Mouse (Mus musculus) forebrain, embryonic 10.5 days (tissue): ENCODE measurements around the gene B3gnt5. TPM values are rescaled to one million over a fixed set of nuclear protein-coding genes. Genes with fewer than 3 reads are reported as not detected.
"Not testable (repeated sequence)": the region's sequence is repeated elsewhere in the genome, so short reads cannot be mapped to it uniquely, and the experiment has no call there.

Experiments used
- DNase-seq: peaks from one replicate; pipeline ENCODE4 v3.0.0-alpha.2; 2017; ENCODE audit warnings: low spot score; ENCODE audit errors: extremely low spot score
- H3K27ac ChIP-seq: fragments of 300-500 bp; sonication (generic); 2 replicates; pipeline ENCODE4 v1.5.1; 2016; ENCODE audit warnings: mild to moderate bottlenecking
- H3K27me3 ChIP-seq: fragments of 300-500 bp; sonication (generic); 2 replicates; pipeline ENCODE4 v1.6.1; 2016; ENCODE audit warnings: mild to moderate bottlenecking; ENCODE audit not compliant: poor library complexity, severe bottlenecking
- H3K36me3 ChIP-seq: fragments of 300-500 bp; sonication (generic); replicated peaks from 2 replicates; pipeline ENCODE4 v1.6.1; 2016; ENCODE audit warnings: mild to moderate bottlenecking, moderate library complexity
- H3K4me1 ChIP-seq: fragments of 300-500 bp; sonication (generic); 2 replicates; pipeline ENCODE4 v1.6.1; 2016
- H3K4me3 ChIP-seq: fragments of 300-500 bp; sonication (generic); 2 replicates; pipeline ENCODE4 v1.5.1; 2016; ENCODE audit warnings: mild to moderate bottlenecking, moderate library complexity
- H3K9me3 ChIP-seq: fragments of 300-500 bp; sonication (generic); 2 replicates; pipeline ENCODE4 v1.6.1; 2016; ENCODE audit warnings: mild to moderate bottlenecking, moderate library complexity
- WGBS: fragments of 180-500 bp; shearing (Covaris S2); methylation state at CpG from one replicate; pipeline ENCODE4 v1.1.7; 2016; 5-methylcytosine and 5-hydroxymethylcytosine counted together
- polyA plus RNA-seq: library from polyadenylated mRNA; unstranded; fragments of >200 nt; fragmentation: Nextera tagmentation; extraction: Ambion mirVana; gene quantifications from 2 replicates; pipeline ENCODE4 v1.2.1, GENCODE M21; 2016

Gene B3gnt5
- polyA plus RNA-seq = 43.1 and 43.9 TPM in 2 replicates

GRCm38 (mm10) chr16:19760074-19760473 is at the start of gene B3gnt5:
TSS of gene B3gnt5 (plus strand) at chr16:19760208.
- DNase-seq = peak; percentile 88
- Histone ChIP-seq H3K4me1 (peaks cover 21% of the 10 kb centered on the region), H3K27ac (peak within 1 kb of the TSS; percentile 96), H3K4me3 (peak within 1 kb of the TSS; percentile 72), H3K9me3 (no peaks in the 10 kb centered on the region), H3K27me3 (no peaks in the 10 kb centered on the region), H3K36me3 (peaks cover 12% of the 10 kb centered on the region)
- 0% methylated on average over 15 of the region's 15 CpGs for WGBS

- Histone ChIP-seq H3K36me3 (no peaks in the 10 kb centered on the region), H3K27ac (no peak overlapping the region), H3K4me3 (no peak overlapping the region), H3K4me1 (no peaks in the 10 kb centered on the region), H3K9me3 (no peaks in the 10 kb centered on the region), H3K27me3 (no peaks in the 10 kb centered on the region)
- 55% methylated on average over 2 of the region's 2 CpGs for WGBS
- no peak for DNase-seq
These were observed 39.0 kb upstream of the B3gnt5 start for GRCm38 (mm10) chr16:19720959-19721358.

- H3K27ac ChIP-seq, DNase-seq, H3K36me3 ChIP-seq, H3K4me3 ChIP-seq, H3K4me1 ChIP-seq, H3K9me3 ChIP-seq, H3K27me3 ChIP-seq: not testable (repeated sequence)
- WGBS = 44% methylated on average over 2 of the region's 2 CpGs
These were observed 35.9 kb upstream of the B3gnt5 start for GRCm38 (mm10) chr16:19724139-19724538.

- Histone ChIP-seq H3K27me3 (no peaks in the 10 kb centered on the region), H3K27ac (no peak overlapping the region), H3K4me1 (no peaks in the 10 kb centered on the region), H3K36me3 (no peaks in the 10 kb centered on the region), H3K9me3 (no peaks in the 10 kb centered on the region), H3K4me3 (no peak overlapping the region)
- WGBS = 89% methylated on average over 1 of the region's 1 CpGs
- DNase-seq = no peak
These were observed 27.1 kb upstream of the B3gnt5 start for GRCm38 (mm10) chr16:19732896-19733295.

GRCm38 (mm10) chr16:19760505-19761496 is 793 bp downstream of the B3gnt5 start:
- H3K4me3 ChIP-seq = peak overlapping the region; percentile 72
- peaks cover 21% of the 10 kb centered on the region for H3K4me1 ChIP-seq
- peak overlapping the region; percentile 96 for H3K27ac ChIP-seq
- H3K36me3 ChIP-seq = peaks cover 20% of the 10 kb centered on the region
- peak; percentile 72 for DNase-seq
- H3K9me3 ChIP-seq = peaks cover 3% of the 10 kb centered on the region; the same call in 1 of the 2 replicates
- H3K27me3 ChIP-seq = no peaks in the 10 kb centered on the region
- under 1% methylated on average over 61 of the region's 61 CpGs for WGBS

- peaks cover 21% of the 10 kb centered on the region for H3K4me1 ChIP-seq
- peaks cover 28% of the 10 kb centered on the region for H3K36me3 ChIP-seq
- H3K4me3 ChIP-seq = peak overlapping the region; percentile 72
- peaks cover 8% of the 10 kb centered on the region; the same call in 1 of the 2 replicates for H3K9me3 ChIP-seq
- 52% methylated on average over 1 of the region's 1 CpGs for WGBS
- no peaks in the 10 kb centered on the region for H3K27me3 ChIP-seq
- DNase-seq = no peak
- H3K27ac ChIP-seq = peak overlapping the region; percentile 96
These were observed 1.7 kb downstream of the B3gnt5 start for GRCm38 (mm10) chr16:19761691-19762090.

GRCm38 (mm10) chr16:19766107-19766506 is 6.1 kb downstream of the B3gnt5 start:
- Histone ChIP-seq H3K27ac (no peak overlapping the region), H3K4me1 (peaks cover 19% of the 10 kb centered on the region), H3K4me3 (no peak overlapping the region), H3K36me3 (peaks cover 73% of the 10 kb centered on the region), H3K9me3 (peaks cover 8% of the 10 kb centered on the region; the same call in 1 of the 2 replicates), H3K27me3 (no peaks in the 10 kb centered on the region)
- WGBS = 95% methylated on average over 3 of the region's 3 CpGs
- no peak for DNase-seq

- WGBS = 94% methylated on average over 5 of the region's 5 CpGs
- H3K4me3 ChIP-seq = no peak overlapping the region
- peaks cover 90% of the 10 kb centered on the region for H3K36me3 ChIP-seq
- no peak overlapping the region for H3K27ac ChIP-seq
- H3K4me1 ChIP-seq = peaks cover 4% of the 10 kb centered on the region
- no peaks in the 10 kb centered on the region for H3K27me3 ChIP-seq
- no peak for DNase-seq
- peaks cover 8% of the 10 kb centered on the region; the same call in 1 of the 2 replicates for H3K9me3 ChIP-seq
These were observed 8.0 kb downstream of the B3gnt5 start for GRCm38 (mm10) chr16:19768046-19768445.

GRCm38 (mm10) chr16:19772013-19772412 is 12.0 kb downstream of the B3gnt5 start:
- H3K9me3 ChIP-seq = no peaks in the 10 kb centered on the region
- H3K4me3 ChIP-seq = no peak overlapping the region
- H3K27me3 ChIP-seq = no peaks in the 10 kb centered on the region
- H3K4me1 ChIP-seq = no peaks in the 10 kb centered on the region
- H3K36me3 ChIP-seq = peaks cover 64% of the 10 kb centered on the region
- no peak overlapping the region for H3K27ac ChIP-seq
- no peak for DNase-seq

- no peaks in the 10 kb centered on the region for H3K27me3 ChIP-seq
- H3K4me1 ChIP-seq = 0 out of 2 replicates have a peak, but pooled peaks cover 4% of the 10 kb centered on the region
- H3K9me3 ChIP-seq = no peaks in the 10 kb centered on the region
- DNase-seq = no peak
- no peaks in the 10 kb centered on the region for H3K36me3 ChIP-seq
- H3K4me3 ChIP-seq = no peak overlapping the region
- 70% methylated on average over 12 of the region's 12 CpGs for WGBS
- no peak overlapping the region for H3K27ac ChIP-seq
These were observed 26.5 kb downstream of the B3gnt5 start for GRCm38 (mm10) chr16:19786386-19787090.

- no peaks in the 10 kb centered on the region for H3K36me3 ChIP-seq
- H3K27ac ChIP-seq = no peak overlapping the region
- WGBS = 82% methylated on average over 2 of the region's 2 CpGs
These were observed 29.9 kb downstream of the B3gnt5 start for GRCm38 (mm10) chr16:19789914-19790313.

GRCm38 (mm10) chr16:19818801-19819200 is 58.8 kb downstream of the B3gnt5 start:
- H3K4me1 ChIP-seq = no peaks in the 10 kb centered on the region
- no peaks in the 10 kb centered on the region for H3K36me3 ChIP-seq
- DNase-seq = no peak
- H3K27ac ChIP-seq = no peak overlapping the region
- no peaks in the 10 kb centered on the region for H3K9me3 ChIP-seq
- WGBS = 81% methylated on average over 2 of the region's 2 CpGs
- H3K4me3 ChIP-seq = no peak overlapping the region
- no peaks in the 10 kb centered on the region for H3K27me3 ChIP-seq

More at GRCm38 (mm10) chr16:19789914-19790313, 29.9 kb downstream of the B3gnt5 start:
- Histone ChIP-seq H3K4me1 (0 out of 2 replicates have a peak, but pooled peaks cover 4% of the 10 kb centered on the region), H3K4me3 (no peak overlapping the region), H3K27me3 (no peaks in the 10 kb centered on the region), H3K9me3 (no peaks in the 10 kb centered on the region)
- DNase-seq = no peak
